Mouse (Mus musculus): ENCODE measurements around the gene Copz1. TPM values are rescaled to one million over a fixed set of nuclear protein-coding genes. Genes with fewer than 3 reads are reported as not detected.
"Not testable (repeated sequence)": the region's sequence is repeated elsewhere in the genome, so short reads cannot be mapped to it uniquely, and the experiment has no call there.

The Copz1 gene
- polyA plus RNA-seq, 1 experiment, result 46.8 TPM

DNA sequence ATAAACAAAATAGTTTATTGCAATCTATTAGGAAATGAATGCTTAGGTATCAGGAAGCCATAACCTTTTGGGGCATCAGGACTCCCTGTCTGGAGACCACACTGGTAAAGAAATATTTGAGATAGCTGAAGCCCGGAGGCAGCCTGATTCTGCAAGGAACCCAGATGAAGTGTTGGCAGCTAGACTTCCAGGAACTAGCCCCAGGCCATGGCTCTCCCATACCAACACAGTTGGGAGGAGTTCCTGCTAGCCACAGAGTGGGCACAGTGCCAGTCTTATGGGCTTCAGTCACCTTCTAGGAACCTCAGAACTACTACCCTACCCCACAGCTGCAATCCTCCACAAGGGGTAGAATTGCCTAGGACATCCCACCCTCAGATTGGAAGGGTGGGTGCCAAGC is 12.5 kb upstream of the Copz1 start:
- Histone ChIP-seq H3K27me3 (ENCODE audit: control insufficient read depth, insufficient read depth, low read length) (no peaks in the 10 kb centered on the region), H3K4me3 (ENCODE audit: extremely low read depth, insufficient read depth, insufficient read length) (no peak overlapping the region), H3K36me3 (ENCODE audit: control insufficient read depth, insufficient read depth, low read length) (no peaks in the 10 kb centered on the region), H3K4me1 (ENCODE audit: control insufficient read depth, insufficient read depth, insufficient read length) (peaks cover 6% of the 10 kb centered on the region), H3K27ac (ENCODE audit: insufficient read depth, low read length) (no peak overlapping the region)
- TF ChIP-seq POLR2A (IDR thresholded peaks at IDR 0.05; ENCODE audit: low read depth, low read length), result no peak
- TF ChIP-seq CTCF (IDR thresholded peaks at IDR 0.05; ENCODE audit: extremely low read depth, insufficient read depth, insufficient read length, insufficient replicate concordance), result no peak
- 7% methylated on average over 1 of the region's 1 CpGs for WGBS
- DNase-seq (ENCODE audit: low read depth in 1 of 2, low spot score in 2 of 2), result no peak

DNA sequence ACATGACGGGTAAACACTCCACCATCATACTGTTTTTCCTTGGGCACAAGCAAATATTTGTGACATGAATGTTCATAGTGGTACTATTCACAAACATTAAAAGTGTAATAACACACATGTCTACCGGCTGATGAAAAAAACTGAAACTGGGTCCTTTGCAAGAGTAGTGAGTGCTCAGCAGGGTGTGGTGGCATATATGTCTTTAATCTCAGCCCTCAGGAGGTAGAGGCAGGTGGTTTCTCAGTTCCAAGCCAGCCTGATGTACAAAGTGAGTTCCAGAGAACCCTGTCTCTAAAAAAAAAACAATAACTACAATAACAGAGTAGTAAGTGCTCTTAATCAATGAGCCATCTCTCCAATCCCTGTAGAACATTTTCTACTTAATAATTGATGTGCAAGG is 7.7 kb upstream of the Copz1 start:
- DNase-seq (ENCODE audit: low read depth in 1 of 2, low spot score in 2 of 2), result no peak
- Histone ChIP-seq H3K4me1 (ENCODE audit: control insufficient read depth, insufficient read depth, insufficient read length) (no peaks in the 10 kb centered on the region), H3K27ac (ENCODE audit: insufficient read depth, low read length) (no peak overlapping the region), H3K27me3 (ENCODE audit: control insufficient read depth, insufficient read depth, low read length) (no peaks in the 10 kb centered on the region), H3K4me3 (ENCODE audit: extremely low read depth, insufficient read depth, insufficient read length) (no peak overlapping the region), H3K36me3 (ENCODE audit: control insufficient read depth, insufficient read depth, low read length) (no peaks in the 10 kb centered on the region)
- 82% methylated on average over 2 of the region's 2 CpGs for WGBS
- no peak for TF ChIP-seq POLR2A (IDR thresholded peaks at IDR 0.05; ENCODE audit: low read depth, low read length)
- TF ChIP-seq CTCF (IDR thresholded peaks at IDR 0.05; ENCODE audit: extremely low read depth, insufficient read depth, insufficient read length, insufficient replicate concordance), result no peak

DNA sequence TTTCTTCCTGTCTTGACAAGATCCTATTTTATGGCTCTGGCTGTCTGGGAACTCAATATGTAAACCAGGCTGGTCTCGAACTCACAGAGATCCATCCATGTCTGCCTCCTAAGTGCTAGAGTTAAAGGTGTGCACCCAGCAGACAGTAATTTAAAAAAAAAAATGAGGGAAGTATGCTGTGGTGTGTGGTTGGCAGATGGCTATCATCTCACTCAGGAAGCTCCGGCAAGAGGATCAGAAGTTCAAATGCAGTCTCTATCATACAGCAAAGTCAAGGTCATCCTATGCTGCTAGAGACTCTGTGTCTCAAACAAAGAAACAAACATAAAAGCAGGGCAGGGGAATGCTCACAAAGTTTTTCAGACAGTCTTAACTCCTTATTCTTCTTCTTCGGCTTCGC is 3.6 kb upstream of the Copz1 start:
- DNase-seq (ENCODE audit: low read depth in 1 of 2, low spot score in 2 of 2), result no peak
- Histone ChIP-seq H3K27me3 (ENCODE audit: control insufficient read depth, insufficient read depth, low read length) (no peaks in the 10 kb centered on the region), H3K36me3 (ENCODE audit: control insufficient read depth, insufficient read depth, low read length) (no peaks in the 10 kb centered on the region), H3K27ac (ENCODE audit: insufficient read depth, low read length) (no peak overlapping the region), H3K4me1 (ENCODE audit: control insufficient read depth, insufficient read depth, insufficient read length) (no peaks in the 10 kb centered on the region), H3K4me3 (ENCODE audit: extremely low read depth, insufficient read depth, insufficient read length) (no peak overlapping the region)
- 56% methylated on average over 4 of the region's 4 CpGs for WGBS
- TF ChIP-seq POLR2A (IDR thresholded peaks at IDR 0.05; ENCODE audit: low read depth, low read length) (no peak), CTCF (IDR thresholded peaks at IDR 0.05; ENCODE audit: extremely low read depth, insufficient read depth, insufficient read length, insufficient replicate concordance) (no peak)

DNA sequence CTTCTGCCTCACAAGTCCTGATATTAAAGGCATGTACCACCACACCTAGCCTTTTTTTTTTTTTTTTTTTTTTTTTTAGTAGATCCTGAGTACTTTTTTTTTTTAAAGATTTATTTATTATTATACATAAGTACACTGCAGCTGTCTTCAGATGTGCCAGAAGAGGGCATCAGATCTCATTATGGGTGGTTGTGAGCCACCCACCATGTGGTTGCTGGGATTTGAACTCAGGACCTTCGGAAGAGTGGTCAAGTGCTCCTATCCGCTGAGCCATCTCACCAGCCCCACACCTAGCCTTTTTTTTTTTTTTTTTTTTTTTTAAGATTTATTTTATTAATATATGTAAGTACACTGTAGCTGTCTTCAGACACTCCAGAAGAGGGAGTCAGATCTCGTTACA is 3.4 kb downstream of the Copz1 start:
- not testable (repeated sequence) for H3K27ac ChIP-seq (ENCODE audit: insufficient read depth, low read length); H3K27me3 ChIP-seq (ENCODE audit: control insufficient read depth, insufficient read depth, low read length); DNase-seq (ENCODE audit: low read depth in 1 of 2, low spot score in 2 of 2); H3K4me3 ChIP-seq (ENCODE audit: extremely low read depth, insufficient read depth, insufficient read length); H3K4me1 ChIP-seq (ENCODE audit: control insufficient read depth, insufficient read depth, insufficient read length); H3K36me3 ChIP-seq (ENCODE audit: control insufficient read depth, insufficient read depth, low read length)
- 85% methylated on average over 3 of the region's 3 CpGs for WGBS

DNA sequence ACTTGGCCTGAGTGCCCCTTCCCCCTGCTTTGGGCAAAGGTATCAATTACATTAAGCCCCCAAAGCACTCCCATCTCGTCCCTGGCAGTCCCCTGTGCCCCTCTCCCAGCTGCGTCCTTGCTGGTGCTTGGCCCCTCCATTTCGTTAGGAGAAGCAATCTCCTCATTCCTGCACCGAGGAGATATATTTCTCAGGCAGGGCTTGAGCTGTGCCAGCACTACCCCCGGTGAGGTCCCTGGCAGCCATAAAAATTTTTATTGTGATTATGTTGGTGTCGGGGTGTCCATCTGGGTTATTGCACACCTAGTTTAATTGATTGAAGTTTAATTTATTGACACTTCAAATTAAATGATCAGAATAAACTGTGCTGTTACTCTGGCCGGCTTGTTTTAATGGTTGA is 5.4 kb downstream of the Copz1 start:
- Histone ChIP-seq H3K36me3 (ENCODE audit: control insufficient read depth, insufficient read depth, low read length) (no peaks in the 10 kb centered on the region), H3K27ac (ENCODE audit: insufficient read depth, low read length) (no peak overlapping the region), H3K27me3 (ENCODE audit: control insufficient read depth, insufficient read depth, low read length) (no peaks in the 10 kb centered on the region), H3K4me3 (ENCODE audit: extremely low read depth, insufficient read depth, insufficient read length) (no peak overlapping the region), H3K4me1 (ENCODE audit: control insufficient read depth, insufficient read depth, insufficient read length) (no peaks in the 10 kb centered on the region; the same call in 1 of the 2 replicates)
- WGBS, result 85% methylated on average over 7 of the region's 7 CpGs
- TF ChIP-seq CTCF (IDR thresholded peaks at IDR 0.05; ENCODE audit: extremely low read depth, insufficient read depth, insufficient read length, insufficient replicate concordance) (no peak), POLR2A (IDR thresholded peaks at IDR 0.05; ENCODE audit: low read depth, low read length) (no peak)
- no peak for DNase-seq (ENCODE audit: low read depth in 1 of 2, low spot score in 2 of 2)

DNA sequence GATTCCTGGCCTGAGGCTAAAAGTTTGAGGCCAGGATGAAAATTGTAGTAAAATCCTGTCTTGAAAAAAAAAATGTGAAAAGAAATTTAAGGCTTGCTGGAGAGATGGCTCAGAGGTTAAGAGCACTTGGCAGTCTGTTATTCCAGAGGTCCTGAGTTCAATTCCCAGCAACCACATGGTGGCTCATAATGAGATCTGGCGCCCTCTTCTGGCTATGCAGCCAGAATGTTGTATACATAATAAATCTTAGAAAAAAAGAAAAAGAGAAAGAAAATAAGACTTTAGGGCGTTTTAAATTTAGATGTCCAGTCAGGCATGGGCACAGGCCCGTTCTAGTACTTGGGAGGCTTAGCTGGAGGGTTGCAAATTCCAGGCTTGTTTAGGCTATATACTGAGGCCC is 7.2 kb downstream of the Copz1 start:
- peak in 1 of 2 experiments; percentile 19 for DNase-seq (ENCODE audit: low read depth in 1 of 2, low spot score in 2 of 2)
- Histone ChIP-seq H3K4me3 (ENCODE audit: extremely low read depth, insufficient read depth, insufficient read length) (no peak overlapping the region), H3K36me3 (ENCODE audit: control insufficient read depth, insufficient read depth, low read length) (no peaks in the 10 kb centered on the region), H3K4me1 (ENCODE audit: control insufficient read depth, insufficient read depth, insufficient read length) (no peaks in the 10 kb centered on the region; the same call in 1 of the 2 replicates), H3K27me3 (ENCODE audit: control insufficient read depth, insufficient read depth, low read length) (no peaks in the 10 kb centered on the region), H3K27ac (ENCODE audit: insufficient read depth, low read length) (no peak overlapping the region)
- no peak for TF ChIP-seq CTCF (IDR thresholded peaks at IDR 0.05; ENCODE audit: extremely low read depth, insufficient read depth, insufficient read length, insufficient replicate concordance)
- 50% methylated on average over 3 of the region's 3 CpGs for WGBS

DNA sequence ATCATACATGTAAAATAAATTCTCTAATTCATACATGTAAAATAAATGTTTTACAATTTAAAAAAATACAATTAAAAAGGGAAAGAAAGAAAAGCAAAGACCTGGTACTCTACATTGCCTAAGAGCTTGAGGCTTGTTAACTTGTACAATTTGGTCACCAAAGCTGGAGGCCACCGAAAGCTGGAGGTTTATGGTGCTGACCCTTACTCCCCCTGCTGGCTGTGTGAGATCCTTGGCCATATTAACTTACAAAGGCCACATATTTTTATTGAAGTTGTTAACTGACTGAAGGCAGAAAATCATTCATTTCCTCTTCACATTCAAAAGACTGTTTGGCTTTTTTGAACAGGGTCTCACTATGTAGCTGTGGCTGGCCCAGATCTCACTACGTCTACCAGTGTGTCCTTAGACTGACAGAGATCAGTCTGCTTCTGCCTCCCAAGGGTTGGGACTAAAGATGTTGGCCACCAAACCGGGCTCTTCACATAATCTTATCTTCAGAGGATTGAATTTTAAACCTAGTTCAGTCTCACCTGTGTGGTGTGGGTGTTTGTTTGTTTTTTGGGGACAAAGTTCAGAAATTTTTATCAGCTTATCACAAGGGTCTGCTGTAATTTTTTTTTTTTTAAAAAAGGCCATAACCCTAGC is 8.4 kb downstream of the Copz1 start:
- H3K36me3 ChIP-seq (ENCODE audit: control insufficient read depth, insufficient read depth, low read length), result no peaks in the 10 kb centered on the region
- 56% methylated on average over 3 of the region's 3 CpGs for WGBS
- H3K4me1 ChIP-seq (ENCODE audit: control insufficient read depth, insufficient read depth, insufficient read length), result no peaks in the 10 kb centered on the region; the same call in 1 of the 2 replicates
- no peak overlapping the region for H3K27ac ChIP-seq (ENCODE audit: insufficient read depth, low read length)
- no peak for TF ChIP-seq POLR2A (IDR thresholded peaks at IDR 0.05; ENCODE audit: low read depth, low read length)
- peak; percentile 38; the same call in 1 of the 2 replicates for TF ChIP-seq CTCF (IDR thresholded peaks at IDR 0.05; ENCODE audit: extremely low read depth, insufficient read depth, insufficient read length, insufficient replicate concordance)
- H3K4me3 ChIP-seq (ENCODE audit: extremely low read depth, insufficient read depth, insufficient read length), result no peak overlapping the region
- H3K27me3 ChIP-seq (ENCODE audit: control insufficient read depth, insufficient read depth, low read length), result no peaks in the 10 kb centered on the region
- DNase-seq (ENCODE audit: low read depth in 1 of 2, low spot score in 2 of 2), result no peak
